Mouse (Mus musculus): ENCODE data around the gene Taf6l. TPM values are rescaled to one million over a fixed set of nuclear protein-coding genes. Genes with fewer than 3 reads are reported as not detected.

The Taf6l gene
- total RNA-seq, 2 experiments from 2014 or later = 15.6 to 20.5 TPM

DNA sequence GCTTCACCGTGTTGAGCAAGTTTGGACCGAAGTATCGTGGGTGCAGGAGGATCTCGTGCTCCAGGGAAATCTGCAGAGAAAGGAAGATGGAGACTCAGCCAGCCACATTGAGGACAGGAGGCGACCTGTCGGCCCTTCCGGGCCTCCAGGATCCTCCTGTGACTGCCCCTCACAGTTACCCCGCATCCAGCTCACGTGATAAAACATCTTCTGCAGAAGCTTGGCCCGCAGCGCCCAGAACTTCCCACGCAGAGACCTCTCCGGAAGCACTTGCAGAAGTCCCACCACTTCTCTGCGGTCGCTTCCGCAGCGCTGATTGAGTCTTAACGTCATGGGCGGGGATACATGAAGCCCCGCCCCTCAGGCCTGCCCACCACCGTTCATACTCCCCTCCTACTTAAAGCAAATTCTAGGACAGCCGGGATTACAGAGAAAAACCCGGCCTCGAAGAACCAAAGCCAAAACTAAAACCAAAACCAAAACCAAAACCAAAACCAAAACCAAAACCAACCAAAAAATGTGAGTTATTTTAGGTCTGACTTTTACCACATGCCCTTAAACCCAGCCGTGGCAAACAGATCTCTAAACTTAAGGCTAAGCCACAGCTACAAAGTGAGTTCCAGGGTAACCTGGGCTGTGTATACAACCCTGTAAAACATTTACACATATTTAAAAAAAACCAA, 12.2 kb upstream of the Taf6l start, which contains the start of gene Polr2g:
TSS of gene Polr2g (minus strand) at position 314 of the 683 bp plus-strand sequence.
- ATAC-seq (replicated peaks; ENCODE audit: poor library complexity, severe bottlenecking) = peak; percentile 75

GRCm38 (mm10) chr19:8790171-8790570, 4.0 kb upstream of the Taf6l start:
- no peak for ATAC-seq (replicated peaks; ENCODE audit: poor library complexity, severe bottlenecking)

DNA sequence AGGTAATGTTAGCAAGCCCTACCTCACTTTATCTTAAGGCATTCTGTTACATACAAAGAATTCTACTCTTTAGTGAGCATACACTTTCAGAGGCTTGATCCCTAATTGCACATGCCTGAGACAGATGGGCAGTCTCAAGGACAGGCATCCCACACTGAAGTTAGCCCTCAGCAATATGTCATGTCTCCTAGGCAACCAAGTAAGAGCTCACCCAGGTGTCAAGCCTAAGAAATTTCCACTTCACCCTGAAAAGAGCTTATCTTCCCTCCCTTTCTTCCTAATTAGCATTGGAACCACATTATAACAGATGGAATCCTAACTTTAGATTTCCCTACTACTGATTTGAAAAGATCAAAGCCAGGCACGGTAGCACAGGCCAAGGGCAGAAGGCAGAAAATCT, 3.0 kb upstream of the Taf6l start:
- no peak for ATAC-seq (replicated peaks; ENCODE audit: poor library complexity, severe bottlenecking)

DNA sequence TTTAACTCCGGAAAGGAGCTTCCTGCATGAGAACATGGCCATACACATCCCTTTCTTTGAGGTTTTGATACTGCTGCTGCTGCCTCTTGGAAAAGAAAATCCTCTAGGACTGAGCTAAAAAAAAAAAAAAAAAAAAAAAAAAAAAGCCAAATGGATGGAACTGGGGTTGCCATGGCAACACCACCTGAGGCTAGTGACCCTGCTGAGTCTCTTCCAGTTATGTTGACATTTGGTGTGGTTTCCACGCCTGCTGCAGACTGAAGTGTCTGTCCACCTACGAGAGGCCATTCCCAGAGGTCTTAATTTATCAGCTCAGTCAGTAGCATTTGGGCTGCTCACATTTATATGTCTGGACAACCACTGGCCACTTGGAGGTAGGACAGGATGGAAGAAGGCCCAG, 2.3 kb upstream of the Taf6l start:
- no peak for ATAC-seq (replicated peaks; ENCODE audit: poor library complexity, severe bottlenecking)

DNA sequence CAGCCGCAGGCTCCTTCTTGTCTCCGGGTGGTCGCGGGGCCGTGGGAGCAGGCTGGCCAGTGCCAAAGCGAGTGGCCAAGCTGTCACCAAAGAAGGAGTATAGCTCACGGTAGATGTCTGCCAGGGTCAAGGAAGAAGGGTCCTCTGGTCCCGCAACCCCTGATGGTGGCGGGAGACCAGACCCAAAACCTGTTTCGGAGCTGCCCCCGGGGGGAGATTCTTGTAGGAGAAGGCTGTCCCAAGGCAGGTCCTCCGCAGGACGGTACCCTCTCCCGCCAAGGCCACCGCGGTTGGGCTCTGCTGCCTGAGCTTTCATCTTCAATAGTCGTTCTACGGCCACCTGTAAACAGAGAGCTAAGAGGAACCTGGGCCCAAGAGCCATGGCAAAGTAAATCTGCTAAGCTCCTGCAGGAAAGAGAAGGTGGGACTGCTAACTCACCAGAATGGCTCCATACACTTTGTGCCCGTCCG, 11.2 kb downstream of the Taf6l start:
- no peak for ATAC-seq (replicated peaks; ENCODE audit: poor library complexity, severe bottlenecking)

- peak; percentile 85 for ATAC-seq (replicated peaks; ENCODE audit: poor library complexity, severe bottlenecking)
Measured at GRCm38 (mm10) chr19:8774086-8774835, 12.0 kb downstream of the Taf6l start, which contains the start of gene Tmem179b. Tmem179b (minus strand) TSS chr19:8774467.

DNA sequence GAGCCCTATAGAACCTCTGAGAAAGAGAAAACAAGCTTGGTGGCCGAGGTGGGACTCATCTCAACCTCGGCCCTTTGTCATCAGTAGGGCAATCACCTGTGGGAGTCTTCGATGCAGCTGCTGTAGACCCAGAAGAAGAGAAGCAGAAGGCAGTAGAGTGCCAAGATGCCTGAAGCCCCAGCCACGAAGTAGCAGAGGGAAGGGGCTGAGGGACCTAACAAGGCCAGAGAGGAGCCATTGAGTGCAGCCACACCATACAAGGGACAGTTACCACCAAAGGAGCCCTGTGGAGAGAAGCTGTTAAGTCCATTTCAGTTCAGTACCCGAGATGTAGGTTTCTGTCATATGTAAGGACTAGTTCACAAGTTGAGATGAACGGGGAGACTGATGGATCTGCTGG, 12.8 kb downstream of the Taf6l start:
- ATAC-seq (replicated peaks; ENCODE audit: poor library complexity, severe bottlenecking) = no peak

GRCm38 (mm10) chr19:8772996-8773395, 13.2 kb downstream of the Taf6l start:
- ATAC-seq (replicated peaks; ENCODE audit: poor library complexity, severe bottlenecking) = no peak

DNA sequence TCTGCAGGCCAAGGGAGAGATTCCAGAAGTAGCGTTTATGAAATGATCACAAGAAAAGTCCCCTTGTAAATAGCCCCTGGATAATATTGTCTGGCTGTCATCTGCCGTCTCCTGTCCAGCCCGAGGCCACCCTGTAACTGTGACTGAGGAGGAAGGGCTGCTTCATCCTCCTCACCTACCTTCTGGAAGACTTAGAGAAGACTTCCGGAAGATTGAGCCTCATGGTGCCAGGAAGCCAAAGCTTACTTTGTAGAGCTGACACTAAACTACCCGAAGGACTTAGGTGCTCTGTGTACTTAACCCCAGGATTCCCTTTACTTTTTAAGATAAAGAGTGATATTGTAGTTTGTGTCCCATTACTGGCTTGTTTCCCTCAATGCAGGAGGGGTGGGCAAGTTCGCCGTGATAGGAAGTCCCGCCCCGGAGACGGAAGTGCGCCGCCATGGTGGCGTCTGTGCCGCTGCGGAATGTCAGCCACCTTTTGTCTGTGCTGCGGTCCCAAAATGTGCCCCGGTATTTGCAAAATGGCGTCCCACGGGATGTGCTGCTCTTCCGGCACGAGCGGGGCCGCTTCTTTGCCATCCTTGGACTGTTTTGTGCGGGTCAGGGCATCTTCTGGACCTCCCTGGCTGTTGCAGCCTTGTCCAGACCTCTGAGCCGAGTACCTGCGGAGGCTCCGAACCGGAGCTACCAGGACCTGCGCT, 15.5 kb downstream of the Taf6l start, which contains the start of gene Tmem223:
TSS of gene Tmem223 (plus strand) at position 430 of the 704 bp plus-strand sequence.
- peak; percentile 54 for ATAC-seq (replicated peaks; ENCODE audit: poor library complexity, severe bottlenecking)

DNA sequence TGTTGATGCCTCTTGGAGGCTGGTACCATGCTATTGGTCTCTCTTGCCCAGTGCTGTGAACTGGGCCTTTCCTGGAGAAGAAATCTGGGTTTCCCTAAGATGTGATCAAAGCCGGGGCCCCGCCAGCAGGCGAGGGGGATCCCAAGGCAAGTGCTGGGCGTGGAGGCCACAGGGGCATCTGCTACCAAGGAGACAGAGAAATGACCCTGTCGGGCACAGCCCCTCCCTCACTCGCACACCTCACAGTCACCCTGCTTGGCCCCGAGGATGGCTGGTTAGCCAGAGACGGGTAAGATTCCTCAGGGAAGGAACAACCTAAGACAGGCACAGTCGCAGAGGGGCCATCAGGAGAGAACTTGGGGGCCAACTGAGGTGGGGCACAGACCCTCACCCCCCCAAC, 20.7 kb downstream of the Taf6l start:
- no peak for ATAC-seq (replicated peaks; ENCODE audit: poor library complexity, severe bottlenecking)

DNA sequence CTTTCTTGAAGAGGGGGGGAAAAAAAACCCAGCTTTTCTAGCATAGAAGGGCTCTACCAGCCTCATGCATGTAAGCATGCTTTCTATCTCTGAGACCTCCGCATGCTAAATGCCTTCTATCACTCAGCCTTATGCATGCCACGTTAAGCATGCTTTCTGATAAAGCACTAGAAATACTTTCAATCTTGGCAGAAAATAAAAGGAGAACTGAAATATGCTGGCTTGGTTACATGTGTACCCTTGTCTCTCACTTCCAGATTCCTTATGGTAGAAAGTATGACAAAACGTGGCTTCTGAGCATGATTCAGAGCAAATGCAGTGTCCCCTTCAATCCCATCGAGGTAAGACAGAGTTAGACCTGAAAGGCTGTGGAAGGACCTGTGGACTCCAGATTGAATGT, 22.9 kb downstream of the Taf6l start:
- peak; percentile 48; the same call in 1 of the 2 replicates for ATAC-seq (replicated peaks; ENCODE audit: poor library complexity, severe bottlenecking)

GRCm38 (mm10) chr19:8760757-8761156, 25.5 kb downstream of the Taf6l start:
- no peak for ATAC-seq (replicated peaks; ENCODE audit: poor library complexity, severe bottlenecking)

- no peak for ATAC-seq (replicated peaks; ENCODE audit: poor library complexity, severe bottlenecking)
Measured at GRCm38 (mm10) chr19:8758899-8759298, 27.3 kb downstream of the Taf6l start.

DNA sequence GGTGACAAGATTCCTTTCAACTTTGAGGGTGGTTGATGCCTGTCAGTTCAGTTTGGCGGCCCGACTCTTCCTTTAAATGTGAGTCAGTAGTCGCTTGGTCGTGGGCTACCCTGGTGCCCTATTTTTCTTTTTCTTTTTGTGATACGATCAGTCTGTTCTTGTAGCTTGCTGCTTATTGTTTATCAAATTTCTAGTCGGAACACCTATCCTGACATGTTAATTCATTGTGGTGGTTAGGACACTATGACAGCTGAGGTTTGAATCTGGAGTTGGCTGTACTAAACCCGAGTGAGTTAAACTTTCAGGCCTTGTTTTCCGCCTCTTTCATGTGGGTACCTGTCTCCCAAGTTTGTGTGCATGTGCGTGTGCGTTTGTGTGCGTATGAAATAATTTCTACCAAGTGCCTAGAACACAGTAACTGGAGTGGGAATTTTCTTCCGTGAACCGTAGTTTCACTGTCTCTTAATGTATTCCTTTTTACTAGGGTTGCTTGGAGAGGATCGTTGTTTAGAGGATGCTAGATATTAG, 28.7 kb downstream of the Taf6l start:
- ATAC-seq (replicated peaks; ENCODE audit: poor library complexity, severe bottlenecking) = no peak

GRCm38 (mm10) chr19:8756635-8757387, 29.4 kb downstream of the Taf6l start, which contains the start of gene Nxf1:
Nxf1 (plus strand) TSS chr19:8757073.
- peak; percentile 92 for ATAC-seq (replicated peaks; ENCODE audit: poor library complexity, severe bottlenecking)

GRCm38 (mm10) chr19:8755652-8756051, 30.6 kb downstream of the Taf6l start:
- ATAC-seq (replicated peaks; ENCODE audit: poor library complexity, severe bottlenecking) = no peak

DNA sequence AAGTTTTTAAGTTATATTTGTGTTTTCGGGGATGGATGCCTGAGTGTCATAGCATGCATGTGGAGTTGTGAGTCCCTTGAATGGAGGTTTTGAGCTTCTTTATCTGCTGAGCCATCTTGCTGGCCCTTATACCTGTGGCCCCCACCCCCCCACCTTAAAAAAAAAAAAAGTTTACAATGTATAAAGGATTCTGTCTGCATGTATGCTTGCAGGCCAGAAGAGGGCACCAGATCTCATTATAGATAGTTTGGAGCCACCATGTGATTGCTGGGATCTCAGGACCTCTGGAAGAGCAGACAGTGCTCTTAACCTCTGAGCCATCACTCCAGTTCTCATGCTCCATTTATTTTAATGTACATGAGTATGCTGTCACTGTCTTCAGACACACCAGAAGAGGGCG, 38.8 kb downstream of the Taf6l start:
- ATAC-seq (replicated peaks; ENCODE audit: poor library complexity, severe bottlenecking) = peak; percentile 50

GRCm38 (mm10) chr19:8745382-8745781, 40.8 kb downstream of the Taf6l start:
- no peak for ATAC-seq (replicated peaks; ENCODE audit: poor library complexity, severe bottlenecking)

GRCm38 (mm10) chr19:8742176-8742575, 44.0 kb downstream of the Taf6l start:
- no peak for ATAC-seq (replicated peaks; ENCODE audit: poor library complexity, severe bottlenecking)
